Mouse (Mus musculus) hematopoietic stem cell, adult 5-6 weeks (primary cell): ENCODE data around the gene Gm28374. TPM values are rescaled to one million over a fixed set of nuclear protein-coding genes. Genes with fewer than 3 reads are reported as not detected.
A peak's percentile ranks its signal among the peaks of the same experiment; 100 is the strongest.

Experiments
- ATAC-seq, 2 experiments: fragments of 125-278 bp in 1 of 2; replicated peaks in 1 of 2; 2 replicates each; pipeline ENCODE4 v1.8.0; 2016 to 2017; ENCODE audit warnings: inconsistent platforms in 2 of 2, mild to moderate bottlenecking in 2 of 2, moderate number of reproducible peaks in 2 of 2, low read depth in 1 of 2, moderate TSS enrichment in 1 of 2; ENCODE audit not compliant: low FRiP score in 2 of 2, poor library complexity in 2 of 2, severe bottlenecking in 2 of 2, insufficient read depth in 1 of 2, low TSS enrichment in 1 of 2
- total RNA-seq: library from RNA; stranded (forward); fragments of 172-1452, 232-1000 nt; gene quantifications from 2 replicates; pipeline ENCODE4 v1.2.3, GENCODE M21; 2017

Gm28374 gene
- total RNA-seq, 1 experiment from 2014 or later, result not detected

DNA sequence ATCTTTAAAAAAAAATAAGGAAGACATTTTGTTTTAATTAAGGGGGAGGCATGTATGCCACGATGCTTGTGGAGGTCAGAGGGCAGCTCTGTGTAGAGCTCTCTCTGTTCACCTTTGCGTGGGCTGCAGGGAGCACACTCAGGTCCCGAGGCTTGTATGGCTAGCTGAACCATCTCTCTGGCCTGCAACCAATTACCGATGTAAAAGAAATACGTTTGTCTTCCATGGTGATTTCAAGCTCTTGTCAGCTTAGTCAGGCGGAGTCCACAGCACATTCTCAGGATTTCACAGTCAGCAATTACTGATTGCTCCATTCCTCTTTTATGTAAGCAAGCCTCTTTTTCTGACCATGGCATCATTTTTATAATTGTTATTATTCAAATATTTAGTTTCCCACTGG lies 19.1 kb upstream of the Gm28374 start:
- no peak for ATAC-seq

DNA sequence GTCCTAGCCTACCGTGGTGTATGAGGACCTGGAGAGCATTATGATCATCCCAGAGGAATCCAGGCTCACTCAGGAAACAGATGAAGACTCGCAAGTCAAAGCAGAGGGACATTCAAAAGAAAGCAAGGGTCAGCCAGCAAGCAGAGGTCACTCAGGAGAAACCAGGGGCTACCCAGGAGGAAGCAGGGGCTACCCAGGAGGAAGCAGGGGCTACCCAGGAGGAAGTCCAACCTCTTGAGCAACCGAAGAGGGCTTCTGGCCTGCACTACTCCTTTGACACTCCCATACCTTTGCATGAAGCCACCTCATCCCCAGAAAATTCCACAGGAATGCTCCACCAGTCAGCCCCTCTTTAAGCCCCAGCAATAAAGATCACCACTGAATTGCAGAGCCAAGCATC lies 15.8 kb upstream of the Gm28374 start:
- no peak for ATAC-seq

GRCm38 (mm10) chr19:6094119-6094518 lies 12.1 kb upstream of the Gm28374 start, which contains the start of gene AC131692.1:
TSS of gene AC131692.1 (plus strand) at chr19:6094419.
- ATAC-seq, result no peak

DNA sequence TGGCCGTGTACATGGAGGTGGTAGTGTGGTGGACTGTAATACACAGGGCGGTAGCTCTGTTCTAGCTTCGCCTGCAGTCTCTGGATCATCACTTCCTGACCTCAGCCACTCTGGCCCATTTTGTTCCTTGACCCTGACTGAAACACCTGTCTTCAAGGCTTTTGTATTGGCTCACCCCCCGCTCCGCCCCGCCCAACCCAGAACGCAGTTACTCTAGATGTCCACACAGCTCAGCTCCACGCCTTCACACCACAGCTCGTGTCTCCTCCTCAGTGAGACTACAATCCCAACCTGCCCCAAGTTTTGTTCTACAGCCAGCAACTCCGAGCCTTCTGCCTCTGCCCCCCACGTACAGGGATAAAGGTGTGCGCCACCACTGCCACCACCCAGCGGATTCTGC lies 6.8 kb upstream of the Gm28374 start:
- ATAC-seq, result no peak

- peak; percentile 62 to 74 for ATAC-seq
Observed at GRCm38 (mm10) chr19:6085417-6085879, 3.4 kb upstream of the Gm28374 start.

- ATAC-seq, result peak; percentile 84 to 97
Observed at GRCm38 (mm10) chr19:6084478-6085248, 2.6 kb upstream of the Gm28374 start, which contains the start of the genes Zfpl1 and Cdca5. TSS of gene Zfpl1 (minus strand) at chr19:6084956. TSS of gene Cdca5 (plus strand) at chr19:6084983.

GRCm38 (mm10) chr19:6079983-6080480 lies 2.0 kb downstream of the Gm28374 start, which contains the start of gene Tmem262:
TSS of gene Tmem262 (plus strand) at chr19:6080033.
- no peak for ATAC-seq

DNA sequence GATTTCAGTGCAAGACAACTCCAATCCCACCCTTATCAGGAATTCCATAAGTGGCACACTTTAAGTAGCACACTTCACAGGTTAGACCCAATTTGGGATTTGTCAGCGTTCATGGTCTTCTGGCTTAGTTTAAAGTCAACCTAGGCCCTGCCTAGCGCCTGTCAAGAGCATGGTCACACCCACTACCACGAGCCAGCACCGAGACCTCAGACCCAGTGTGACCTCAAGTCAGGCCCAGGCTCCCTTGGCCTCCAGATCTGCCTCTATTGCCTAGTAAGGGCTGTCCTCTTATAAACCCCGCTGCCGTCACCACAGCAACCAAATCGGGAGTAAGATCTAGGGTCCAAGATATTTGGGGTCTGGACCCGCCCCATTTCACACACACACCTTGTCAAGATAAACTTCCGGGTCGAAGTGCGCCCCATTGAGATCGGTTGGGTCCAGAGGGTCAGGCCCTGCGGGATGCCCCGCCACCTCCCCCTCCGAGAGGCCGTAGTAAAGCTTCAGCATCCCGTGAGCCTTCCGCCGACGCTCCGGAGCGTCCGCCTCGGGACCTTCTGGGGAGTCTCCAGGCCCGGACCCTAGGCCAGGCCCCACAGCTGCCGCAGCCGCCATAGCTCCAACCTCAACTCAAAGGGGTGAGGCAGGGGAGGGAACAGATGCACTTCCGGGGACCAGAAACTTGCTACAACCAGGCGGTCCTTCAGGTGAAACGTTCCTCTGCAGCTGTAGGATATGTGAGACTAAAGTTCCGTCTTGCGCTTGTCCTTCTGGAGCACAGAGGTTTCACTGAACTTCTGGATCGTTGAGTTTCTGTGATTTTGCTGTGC lies 5.3 kb downstream of the Gm28374 start, which contains the start of gene Vps51:
TSS of gene Vps51 (minus strand) at position 668 of the 830 bp plus-strand sequence.
- peak; percentile 87 to 97 for ATAC-seq

DNA sequence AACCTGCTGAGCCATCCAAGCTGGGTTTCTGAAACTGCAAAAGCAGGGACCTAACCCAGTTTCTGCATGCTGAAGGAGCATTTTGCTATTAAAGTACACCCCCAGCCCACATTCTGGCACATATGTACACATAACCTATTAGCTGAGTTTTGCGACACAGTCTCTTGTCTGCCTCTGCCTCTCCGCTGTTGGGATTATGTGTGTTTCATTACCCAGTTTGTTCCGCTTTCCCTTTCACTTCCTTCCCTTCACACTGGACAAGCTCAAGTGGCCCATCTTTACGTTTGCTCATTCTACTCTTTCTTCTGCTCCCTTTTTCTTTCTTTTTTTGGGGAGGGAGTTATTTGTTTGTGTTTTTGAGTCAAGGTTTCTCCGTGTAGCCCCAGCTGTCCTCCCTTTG lies 8.2 kb downstream of the Gm28374 start:
- ATAC-seq, result no peak

- ATAC-seq, result no peak
Observed at GRCm38 (mm10) chr19:6071261-6071660, 10.8 kb downstream of the Gm28374 start.

DNA sequence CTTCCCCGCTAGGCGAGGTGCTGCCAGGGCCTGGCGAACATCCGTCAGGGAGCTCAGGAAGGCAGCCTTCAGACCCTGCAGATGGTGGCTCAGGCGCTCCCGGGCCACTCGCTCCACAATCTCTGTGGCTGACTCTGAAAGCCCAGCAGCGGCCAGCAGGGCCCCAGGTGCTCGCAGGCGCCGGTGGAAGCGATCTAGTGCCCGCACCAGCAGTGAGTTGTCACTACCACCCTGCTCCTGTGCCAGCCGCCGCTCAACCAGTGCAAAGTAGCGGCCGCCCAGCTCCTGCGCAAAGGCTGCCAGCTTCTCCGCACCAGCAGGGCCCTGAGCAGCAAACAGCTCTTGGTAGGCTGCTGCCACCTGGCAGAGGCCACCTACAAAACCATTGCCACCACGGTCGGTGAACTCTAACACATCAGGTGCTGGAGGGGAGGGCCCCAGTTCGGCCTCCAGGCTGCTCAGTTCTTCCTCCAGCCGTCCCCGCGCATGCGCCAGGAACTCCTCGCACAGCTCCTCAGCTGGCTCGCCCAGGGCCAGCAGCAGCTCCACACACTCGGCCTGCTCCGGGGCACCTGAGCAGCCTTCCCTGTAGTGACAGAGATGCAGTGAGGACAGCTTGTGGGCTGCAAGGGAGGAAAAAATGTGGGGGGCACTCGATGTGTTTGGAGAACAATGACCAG lies 11.3 kb downstream of the Gm28374 start:
- ATAC-seq, result no peak

DNA sequence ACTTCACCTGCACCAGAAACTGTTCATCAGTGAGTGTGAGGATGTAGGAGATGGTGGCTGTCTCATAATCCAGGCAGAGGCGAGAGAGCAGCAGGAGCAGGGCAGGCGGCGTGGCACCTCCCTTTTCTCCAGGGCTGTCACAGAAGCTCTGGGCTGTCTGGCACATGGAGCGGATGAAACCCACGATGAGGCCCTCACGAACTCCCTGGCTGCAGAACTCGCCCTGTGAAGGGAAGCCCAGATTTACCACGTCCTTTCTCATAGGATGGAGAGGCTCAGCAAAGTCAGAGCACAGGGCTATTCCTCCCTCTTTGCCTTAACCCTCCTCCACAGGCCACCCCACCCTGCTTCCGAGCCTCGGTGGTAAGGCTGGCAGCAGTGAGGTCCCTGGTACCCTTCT lies 12.2 kb downstream of the Gm28374 start:
- no peak for ATAC-seq

GRCm38 (mm10) chr19:6068951-6069350 lies 13.1 kb downstream of the Gm28374 start:
- ATAC-seq, result no peak

GRCm38 (mm10) chr19:6067724-6068415 lies 14.2 kb downstream of the Gm28374 start, which contains the start of gene Tm7sf2:
TSS of gene Tm7sf2 (minus strand) at chr19:6068373.
- ATAC-seq, result peak; percentile 87 to 91

DNA sequence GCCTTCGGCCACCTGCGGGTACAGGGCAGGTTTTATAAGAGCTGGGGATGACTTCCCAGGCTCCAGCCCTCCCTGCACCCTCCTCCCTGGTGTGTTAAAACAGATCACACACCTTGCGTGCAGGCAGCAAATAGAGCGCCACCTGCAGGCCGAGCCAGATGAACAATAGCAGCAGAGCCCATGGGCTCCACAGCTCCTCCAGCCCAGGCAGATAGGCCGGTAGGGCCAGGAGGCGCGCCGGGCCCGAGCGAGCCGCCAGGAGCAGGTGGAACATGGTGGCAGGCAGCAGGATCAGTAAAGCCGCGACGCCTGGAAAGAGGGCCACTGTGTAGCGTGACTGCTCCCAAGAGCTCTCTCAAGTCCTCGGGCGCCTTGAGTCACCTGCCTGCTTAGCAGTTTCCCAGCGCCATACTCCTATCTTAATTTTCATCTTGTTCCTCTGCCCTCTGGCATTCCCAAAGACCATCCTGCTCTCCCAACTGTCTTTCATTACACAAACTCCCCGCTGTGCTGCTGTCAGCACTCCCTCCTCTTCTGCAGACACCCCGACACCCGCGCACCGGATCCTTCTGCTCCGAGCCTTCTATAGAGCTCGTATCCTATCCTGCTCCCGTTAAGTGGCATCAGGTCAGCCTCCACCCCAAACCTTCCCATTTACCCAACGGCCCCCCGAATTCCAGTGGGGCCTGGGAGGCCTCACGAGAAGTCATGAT lies 14.9 kb downstream of the Gm28374 start:
- ATAC-seq, result peak; percentile 51 to 63

DNA sequence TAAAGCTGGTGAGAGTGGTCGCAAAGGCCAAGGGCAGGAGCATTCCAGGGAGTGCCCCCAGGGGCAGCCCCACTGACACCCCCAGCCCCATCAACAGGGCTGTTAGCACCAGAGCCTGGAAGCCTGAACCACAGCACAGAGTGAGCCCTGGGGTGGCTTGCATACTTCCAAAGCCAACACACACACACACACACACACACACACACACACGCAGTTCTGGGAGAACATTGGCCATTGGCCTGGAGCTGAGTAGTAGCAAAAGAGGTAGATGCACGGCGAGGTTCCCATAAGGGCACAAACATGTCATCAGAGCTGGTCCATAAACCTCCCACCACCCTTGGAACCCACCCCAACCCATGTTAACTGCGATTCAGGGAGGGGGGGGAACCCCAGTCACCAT lies 15.5 kb downstream of the Gm28374 start:
- no peak for ATAC-seq
